Mouse (Mus musculus): ENCODE measurements around the gene Larp1b.
A peak's percentile ranks its signal among the peaks of the same experiment; 100 is the strongest.
"Not testable (repeated sequence)": the region's sequence is repeated elsewhere in the genome, so short reads cannot be mapped to it uniquely, and the experiment has no call there.

The Larp1b gene

GRCm38 (mm10) chr3:40949170-40949902 lies at the start of gene Larp1b:
Gene Larp1b (plus strand): TSS chr3:40949828.
- peak; percentile 94 to 98 for DNase-seq (ENCODE audit: low spot score in 2 of 2)

- DNase-seq (ENCODE audit: low spot score in 2 of 2), result not testable (repeated sequence)
Measured at GRCm38 (mm10) chr3:40902443-40902842, 47.2 kb upstream of the Larp1b start, which contains the start of gene 1700034I23Rik. Gene 1700034I23Rik (minus strand): TSS chr3:40902543.

DNA sequence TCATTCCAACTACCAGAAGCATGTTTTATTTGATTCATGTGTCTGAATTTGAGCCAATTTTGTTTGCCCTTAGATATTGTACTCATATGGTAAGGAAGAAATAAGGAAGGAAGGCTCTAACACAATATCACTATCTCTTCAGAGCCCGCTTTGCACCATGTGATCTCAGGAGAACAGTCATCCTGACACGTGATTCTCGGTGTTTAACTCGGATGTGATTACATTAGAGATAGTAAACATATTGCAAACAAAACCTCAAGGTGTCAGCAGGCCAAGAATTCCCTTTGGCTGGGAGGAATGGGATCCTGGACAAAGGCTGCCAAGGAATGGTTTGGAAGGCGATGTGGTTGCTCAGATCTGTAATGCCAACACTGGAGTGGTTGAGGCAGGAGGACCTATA lies 11.4 kb upstream of the Larp1b start:
- no peak for DNase-seq (ENCODE audit: low spot score in 2 of 2)

- DNase-seq (ENCODE audit: low spot score in 2 of 2), result no peak
Measured at GRCm38 (mm10) chr3:40938592-40938991, 11.0 kb upstream of the Larp1b start.

GRCm38 (mm10) chr3:40939019-40939418 lies 10.6 kb upstream of the Larp1b start:
- DNase-seq (ENCODE audit: low spot score in 2 of 2), result no peak

DNA sequence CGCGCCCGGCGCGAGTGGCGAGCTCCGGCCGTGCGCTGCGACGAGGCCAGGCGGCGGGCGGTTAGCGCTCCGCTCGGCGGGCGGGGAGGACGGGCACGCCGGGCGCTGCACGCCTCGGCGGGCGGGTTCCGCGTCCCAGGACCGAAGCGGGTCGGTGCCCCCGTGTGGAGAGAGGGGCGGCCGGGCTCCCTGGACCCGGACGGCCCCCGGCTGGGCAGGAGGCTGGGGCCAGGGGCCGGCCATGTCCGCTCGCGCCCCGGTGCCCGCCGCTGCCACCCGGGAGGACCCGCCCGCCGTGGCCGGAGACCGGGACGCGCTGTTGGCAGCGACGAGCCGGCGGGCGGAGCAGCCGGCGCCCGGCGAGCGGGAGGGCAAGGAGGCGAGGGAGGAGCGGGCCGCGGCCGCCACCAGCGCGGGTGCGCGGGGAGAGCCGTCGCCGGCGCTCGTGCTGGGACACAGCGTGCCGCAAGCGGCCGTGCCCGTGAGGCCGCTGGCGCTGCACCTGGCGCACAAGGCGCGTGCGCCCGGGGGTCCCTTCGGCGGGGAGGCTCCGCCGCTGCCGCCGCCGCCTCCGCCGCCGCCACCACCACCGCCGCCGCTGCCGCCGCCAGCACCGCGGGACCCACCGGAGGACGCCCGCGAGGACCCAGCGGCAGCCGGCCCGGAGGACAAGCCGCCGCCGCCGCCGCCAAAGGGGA lies 424 bp downstream of the Larp1b start:
- peak in 1 of 2 experiments; percentile 39 for DNase-seq (ENCODE audit: low spot score in 2 of 2)

DNA sequence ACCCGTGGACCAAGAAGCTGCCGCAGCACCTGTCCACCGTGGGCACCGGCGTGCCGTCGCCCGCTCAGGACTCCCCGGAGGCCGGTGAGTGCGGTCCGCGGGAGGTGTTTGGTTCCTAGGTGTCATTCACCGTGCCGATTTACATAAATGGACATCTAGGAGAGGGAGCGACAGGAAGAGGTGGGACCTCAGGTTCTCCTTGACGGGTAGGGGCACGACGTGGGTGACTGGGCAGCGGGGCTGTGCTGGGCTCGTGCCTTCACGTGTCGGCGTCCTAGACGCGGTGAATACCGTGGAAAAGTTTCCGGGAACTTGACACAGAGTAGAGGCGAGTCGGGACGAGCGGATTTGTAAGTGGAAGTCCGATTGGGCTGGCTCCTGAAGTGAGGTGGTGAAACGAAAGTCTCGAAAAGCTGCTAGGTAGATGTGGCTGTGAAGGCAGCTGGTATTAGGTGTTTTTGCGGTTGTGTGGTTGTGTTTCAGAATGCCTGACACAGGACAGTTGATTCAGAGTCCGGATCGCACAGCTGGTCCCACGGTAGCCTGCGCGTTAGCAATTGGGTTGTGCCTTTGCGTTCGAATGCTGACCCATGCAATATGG lies 1.1 kb downstream of the Larp1b start:
- DNase-seq (ENCODE audit: low spot score in 2 of 2), result peak; percentile 16 to 30

DNA sequence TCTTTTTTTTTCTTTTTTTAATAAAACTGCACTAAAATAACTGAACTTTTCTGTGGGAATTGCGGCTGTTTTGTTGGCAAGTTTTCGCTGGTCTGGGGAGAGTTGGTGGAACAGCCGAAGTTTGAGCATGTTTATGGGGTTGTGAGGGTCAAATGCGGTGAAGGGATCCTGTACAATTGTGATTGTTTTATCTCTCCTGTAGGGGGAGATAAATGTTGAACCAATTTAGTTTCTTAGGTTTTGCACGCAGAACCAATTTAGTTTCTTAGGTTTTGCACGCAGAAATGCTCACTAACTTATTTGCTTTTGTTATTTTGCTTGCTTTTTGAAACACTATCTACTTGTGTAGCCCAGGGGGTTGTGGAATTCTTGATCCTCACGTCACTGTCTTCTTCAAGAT lies 1.7 kb downstream of the Larp1b start:
- DNase-seq (ENCODE audit: low spot score in 2 of 2), result no peak

GRCm38 (mm10) chr3:40952606-40953005 lies 3.0 kb downstream of the Larp1b start:
- no peak for DNase-seq (ENCODE audit: low spot score in 2 of 2)

- no peak for DNase-seq (ENCODE audit: low spot score in 2 of 2)
Measured at GRCm38 (mm10) chr3:40954792-40955191, 5.2 kb downstream of the Larp1b start.

GRCm38 (mm10) chr3:40958831-40959230 lies 9.2 kb downstream of the Larp1b start:
- DNase-seq (ENCODE audit: low spot score in 2 of 2), result no peak

GRCm38 (mm10) chr3:40980758-40981157 lies 31.1 kb downstream of the Larp1b start:
- no peak for DNase-seq (ENCODE audit: low spot score in 2 of 2)

GRCm38 (mm10) chr3:40987539-40987938 lies 37.9 kb downstream of the Larp1b start:
- DNase-seq (ENCODE audit: low spot score in 2 of 2), result no peak

- DNase-seq (ENCODE audit: low spot score in 2 of 2), result no peak
Measured at GRCm38 (mm10) chr3:40988722-40989121, 39.1 kb downstream of the Larp1b start.

- DNase-seq (ENCODE audit: low spot score in 2 of 2), result no peak
Measured at GRCm38 (mm10) chr3:40991541-40991940, 41.9 kb downstream of the Larp1b start.

DNA sequence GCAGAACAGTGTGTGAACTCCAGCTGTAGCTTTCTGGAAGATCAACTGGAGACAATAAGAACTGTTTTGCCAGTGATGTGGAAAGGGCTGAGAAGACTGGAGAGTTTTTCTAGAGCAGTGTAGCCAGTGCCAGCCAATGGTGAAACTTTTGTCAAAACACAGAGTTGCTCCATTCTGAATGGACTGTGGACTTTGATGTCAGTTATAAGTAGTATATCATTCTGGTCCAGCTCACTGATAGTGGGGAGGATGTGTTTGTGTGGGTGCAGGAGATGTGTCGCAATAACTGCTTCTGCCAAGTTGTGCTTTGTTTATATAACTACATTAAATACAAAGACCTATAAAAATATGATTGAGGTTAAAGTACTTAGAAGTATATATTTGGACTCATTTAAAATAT lies 45.5 kb downstream of the Larp1b start:
- DNase-seq (ENCODE audit: low spot score in 2 of 2), result no peak

DNA sequence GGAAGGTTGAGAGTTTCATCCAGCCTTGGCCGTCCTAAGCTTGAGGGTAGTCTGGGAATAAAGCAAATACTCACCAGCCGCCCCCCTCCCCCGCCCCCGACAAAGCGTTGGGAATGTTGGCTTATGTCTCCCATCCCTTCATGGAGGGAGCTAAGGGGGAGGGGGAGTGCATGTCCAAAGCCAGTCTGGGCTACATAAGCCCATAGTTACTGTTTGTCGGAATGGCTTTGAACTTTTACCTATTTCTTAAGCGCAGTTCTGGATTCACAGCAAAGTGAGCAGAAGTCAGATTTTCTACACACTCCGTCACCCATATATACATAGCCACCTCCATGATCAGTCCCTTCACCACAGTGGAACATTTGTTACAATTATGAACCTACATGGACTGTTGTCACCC lies 59.7 kb downstream of the Larp1b start:
- no peak for DNase-seq (ENCODE audit: low spot score in 2 of 2)

GRCm38 (mm10) chr3:41009990-41010389 lies 60.4 kb downstream of the Larp1b start:
- DNase-seq (ENCODE audit: low spot score in 2 of 2), result no peak

DNA sequence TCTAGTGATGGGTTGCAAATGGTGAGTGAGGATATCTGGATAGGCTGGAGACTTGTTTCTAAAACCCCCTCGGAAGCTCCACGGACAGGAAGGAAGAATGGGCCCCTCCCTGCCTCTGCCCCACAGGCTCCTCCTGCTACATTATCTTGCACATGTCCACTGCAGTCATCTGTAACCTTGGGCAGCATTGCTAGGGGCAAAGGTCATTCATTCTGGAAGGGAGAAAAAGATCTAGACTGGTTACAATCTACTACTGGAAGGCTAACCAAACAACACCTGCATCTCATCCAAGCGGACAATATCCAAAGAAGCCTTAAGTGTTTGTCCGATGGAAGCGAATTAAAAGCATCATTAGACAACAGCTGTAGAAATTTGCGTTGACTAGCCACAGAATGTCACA lies 61.1 kb downstream of the Larp1b start:
- DNase-seq (ENCODE audit: low spot score in 2 of 2), result no peak

DNA sequence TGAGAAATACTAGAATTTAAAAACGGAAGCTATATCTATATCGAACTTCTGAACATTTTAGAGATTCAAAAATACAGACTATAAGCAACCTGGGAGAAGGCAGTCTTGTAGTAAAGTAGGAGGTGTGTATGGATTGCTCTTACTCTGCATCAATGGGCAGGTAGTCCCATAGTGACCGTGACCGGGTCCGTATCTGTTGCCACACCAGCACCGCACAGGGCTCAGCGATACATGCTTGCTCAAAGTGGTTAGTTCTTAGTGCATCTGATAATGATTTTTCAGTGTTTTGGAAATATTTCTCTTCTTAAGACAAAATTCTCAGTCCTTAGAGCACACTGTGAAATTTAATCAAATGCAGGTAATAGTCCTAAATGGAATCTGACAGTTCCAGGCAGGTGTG lies 62.8 kb downstream of the Larp1b start:
- no peak for DNase-seq (ENCODE audit: low spot score in 2 of 2)

GRCm38 (mm10) chr3:41014946-41015345 lies 65.3 kb downstream of the Larp1b start:
- no peak for DNase-seq (ENCODE audit: low spot score in 2 of 2)

DNA sequence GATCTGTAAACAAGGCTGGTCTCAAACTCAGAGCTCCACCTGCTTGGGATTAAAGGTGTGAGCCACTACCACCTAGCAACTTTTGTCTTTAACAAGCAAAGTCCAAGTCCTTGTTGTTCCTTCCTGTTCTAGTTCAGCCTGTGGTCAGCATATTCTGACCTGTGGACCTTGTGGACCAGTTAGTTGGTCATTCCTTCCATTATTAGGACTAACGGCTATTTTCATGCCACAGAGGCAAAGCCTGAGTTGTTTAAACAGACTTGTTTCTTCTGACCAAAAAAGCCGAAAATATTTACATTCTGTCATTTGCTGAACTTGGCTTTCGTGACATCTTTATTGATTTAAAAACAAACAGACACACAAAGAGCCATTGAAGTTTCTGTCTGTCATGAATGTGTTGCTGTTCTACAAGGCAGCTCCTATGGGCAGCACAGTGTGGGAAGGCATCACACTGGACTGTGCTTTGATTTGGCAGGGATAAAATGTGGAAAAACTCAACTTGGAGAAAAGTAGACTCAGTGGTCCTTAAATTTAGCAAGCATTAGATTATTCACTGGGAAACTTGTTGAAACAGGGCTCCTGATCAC lies 68.5 kb downstream of the Larp1b start:
- DNase-seq (ENCODE audit: low spot score in 2 of 2), result no peak
